Mouse (Mus musculus): Measurements from ENCODE around the gene Lrch3.
"Not testable (repeated sequence)": the region's sequence is repeated elsewhere in the genome, so short reads cannot be mapped to it uniquely, and the experiment has no call there.

The Lrch3 gene

DNA sequence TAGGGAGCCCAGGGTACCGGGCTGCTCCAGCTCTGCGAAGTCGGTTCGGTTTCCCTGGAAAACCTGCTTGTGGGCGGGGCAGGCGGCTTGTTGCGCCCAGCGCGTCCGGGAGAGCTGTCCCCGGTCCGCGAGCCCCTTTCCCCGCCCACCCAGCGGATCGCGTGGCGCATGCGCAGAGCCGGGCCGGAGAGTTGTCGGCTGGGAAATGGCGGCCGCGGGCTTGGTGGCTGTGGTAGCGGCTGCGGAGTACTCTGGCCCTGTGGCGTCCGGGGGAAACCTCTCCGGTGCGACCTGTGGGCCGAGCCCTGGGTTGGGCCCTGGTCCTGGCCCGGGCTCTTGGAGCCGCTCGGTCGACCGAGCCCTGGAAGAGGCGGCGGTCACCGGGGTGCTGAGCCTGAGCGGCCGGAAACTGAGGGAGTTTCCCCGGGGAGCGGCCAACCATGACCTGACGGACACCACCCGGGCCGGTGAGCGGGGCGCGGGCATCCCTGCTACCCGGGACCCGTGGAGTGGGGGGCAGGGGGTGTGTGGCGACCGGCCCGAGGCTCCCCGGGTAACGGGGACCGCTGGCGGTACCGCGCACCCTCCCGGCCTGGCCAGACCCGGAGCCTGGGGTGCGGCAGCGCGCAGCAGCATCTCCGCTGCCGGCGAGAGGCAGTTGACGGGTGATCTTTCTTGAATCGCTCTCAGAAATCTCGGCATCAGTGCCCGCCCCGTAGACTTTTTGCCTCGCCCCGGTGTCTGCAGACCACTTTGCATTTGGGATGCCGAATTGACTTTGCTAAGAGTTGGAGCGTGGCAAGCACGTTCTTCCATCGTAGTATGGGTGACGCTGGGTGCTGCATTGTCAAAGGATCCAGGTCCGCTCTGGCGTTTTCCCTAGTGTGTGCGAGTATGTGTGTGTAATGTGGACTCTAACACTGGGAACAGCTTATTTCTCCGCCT lies at the start of gene Lrch3:
Gene Lrch3, plus strand, starts transcription at position 164 of the 945 bp plus-strand sequence.
- DNase-seq (ENCODE audit: low spot score): peak; percentile 98

DNA sequence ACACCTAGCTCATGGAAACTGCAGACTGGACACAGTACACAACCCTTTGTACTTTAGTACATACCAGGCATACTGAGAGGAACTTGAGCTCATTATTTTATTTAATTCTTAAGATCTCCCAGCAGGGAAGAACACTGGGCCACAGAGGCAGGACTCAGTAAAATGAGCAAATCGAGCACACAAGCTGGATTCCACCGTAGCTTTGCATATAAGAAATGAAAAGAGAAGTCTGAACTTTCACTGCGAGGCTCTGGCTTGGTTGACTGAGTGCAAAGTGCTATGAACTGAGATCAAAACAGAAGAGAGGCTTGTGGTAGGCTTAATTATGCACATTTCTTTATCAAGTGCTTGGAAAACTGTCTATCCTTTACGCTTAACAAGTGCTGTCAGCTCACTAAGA lies 48.5 kb upstream of the Lrch3 start:
- no peak for DNase-seq (ENCODE audit: low spot score)

DNA sequence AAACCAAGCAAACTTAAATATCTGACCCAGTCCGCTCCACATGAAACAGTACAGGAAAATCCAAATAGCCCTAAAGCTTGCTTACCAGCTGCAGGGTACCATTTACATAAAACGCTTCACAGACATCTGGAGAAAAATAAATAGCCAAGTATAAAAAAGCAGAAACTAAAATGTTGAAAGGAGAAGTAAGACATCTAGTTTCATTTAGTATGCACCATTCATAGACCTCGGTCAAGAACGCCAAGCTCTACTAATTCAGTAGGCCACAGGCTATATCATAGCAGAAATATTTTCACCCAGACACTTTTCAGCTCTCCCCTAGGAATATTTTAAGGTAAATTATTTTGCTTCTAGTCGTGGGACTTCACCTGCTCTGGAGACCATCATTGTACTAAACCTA lies 47.2 kb upstream of the Lrch3 start:
- DNase-seq (ENCODE audit: low spot score): no peak

DNA sequence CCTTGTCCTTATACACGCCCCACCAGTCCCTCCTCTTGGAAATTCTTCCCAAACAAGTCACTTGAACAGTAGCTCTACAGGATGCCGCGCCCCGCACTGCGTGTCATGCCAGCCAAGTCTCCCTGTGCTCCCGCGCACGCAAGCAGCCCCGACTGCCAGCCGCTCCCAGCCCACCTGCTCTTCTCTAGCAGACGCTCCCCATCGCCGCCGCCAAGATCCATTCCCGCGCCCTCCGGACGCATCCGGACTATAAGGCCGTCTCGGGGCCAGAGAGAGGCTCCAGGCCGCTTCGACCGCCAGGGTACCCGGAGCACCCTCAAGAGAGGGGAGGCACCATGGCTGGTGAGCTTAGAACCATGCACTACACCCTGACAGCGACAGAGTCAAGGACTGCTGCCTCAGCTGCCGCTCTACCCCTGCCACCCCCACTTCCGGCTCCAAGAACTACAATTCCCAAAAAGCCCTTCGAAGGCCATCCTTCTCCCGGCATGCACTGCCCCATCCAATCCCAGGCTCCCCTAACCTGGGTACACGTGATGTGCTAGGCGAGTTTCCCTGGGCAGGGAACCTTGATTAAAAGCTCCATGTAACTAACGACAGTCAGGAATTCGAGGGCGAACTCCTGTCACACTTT lies 45.9 kb upstream of the Lrch3 start:
- peak; percentile 87 for DNase-seq (ENCODE audit: low spot score)

DNA sequence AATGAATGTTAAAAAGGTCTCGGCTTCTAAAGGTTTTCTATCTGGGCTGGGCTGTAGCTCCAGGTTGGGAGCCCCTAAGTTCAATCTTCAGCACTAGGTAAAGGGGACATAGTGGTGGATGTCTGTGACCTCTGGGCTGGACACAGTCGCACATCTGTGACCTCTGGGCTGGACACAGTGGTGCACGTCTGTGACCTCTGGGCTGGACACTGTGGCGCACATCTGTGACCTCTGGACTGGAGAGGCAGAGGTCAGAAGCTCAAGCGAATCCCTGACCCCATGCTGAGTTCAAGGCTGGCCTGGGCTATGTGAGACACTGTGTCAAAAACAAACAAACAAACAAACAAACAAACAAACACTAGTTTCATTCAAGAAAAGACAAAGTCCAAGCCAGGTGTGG lies 43.7 kb upstream of the Lrch3 start:
- no peak for DNase-seq (ENCODE audit: low spot score)

DNA sequence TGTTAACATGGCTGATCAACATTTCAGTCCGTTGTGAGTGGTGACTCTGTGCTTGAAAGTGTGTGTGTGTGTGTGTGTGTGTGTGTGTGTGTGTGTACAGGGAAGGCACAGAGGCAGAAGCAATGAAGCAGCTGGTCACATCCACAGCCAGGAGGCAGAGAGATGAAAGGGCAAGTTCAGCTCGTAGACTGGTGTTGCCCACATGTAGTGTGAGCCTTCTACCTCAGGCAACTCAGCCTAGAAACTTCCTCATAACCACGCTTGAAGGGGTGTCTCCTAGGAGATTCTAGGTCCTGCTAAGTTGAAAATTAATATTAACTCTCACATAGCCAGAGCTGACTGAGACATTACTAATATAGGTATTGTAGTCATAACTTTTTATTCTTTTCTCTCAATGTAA lies 40.5 kb upstream of the Lrch3 start:
- DNase-seq (ENCODE audit: low spot score): no peak

DNA sequence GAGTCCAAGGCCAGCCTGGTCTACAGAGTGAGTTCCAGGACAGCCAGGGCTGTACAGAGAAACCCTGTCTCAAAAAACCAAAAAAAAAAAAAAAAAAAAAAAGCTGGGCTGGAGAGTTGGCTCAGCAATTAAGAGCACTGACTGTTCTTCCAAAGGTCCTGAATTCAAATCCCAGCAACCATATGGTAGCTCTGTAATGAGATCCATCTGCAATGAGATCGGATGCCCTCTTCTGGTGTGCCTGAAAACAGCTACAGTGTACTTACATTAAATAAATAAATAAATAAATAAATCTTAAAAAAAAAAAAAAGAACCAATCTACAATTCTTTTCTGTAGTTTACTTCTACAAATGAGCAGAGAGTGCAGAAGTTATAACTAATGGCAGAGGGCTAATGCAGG lies 38.6 kb upstream of the Lrch3 start:
- not testable (repeated sequence) for DNase-seq (ENCODE audit: low spot score)

DNA sequence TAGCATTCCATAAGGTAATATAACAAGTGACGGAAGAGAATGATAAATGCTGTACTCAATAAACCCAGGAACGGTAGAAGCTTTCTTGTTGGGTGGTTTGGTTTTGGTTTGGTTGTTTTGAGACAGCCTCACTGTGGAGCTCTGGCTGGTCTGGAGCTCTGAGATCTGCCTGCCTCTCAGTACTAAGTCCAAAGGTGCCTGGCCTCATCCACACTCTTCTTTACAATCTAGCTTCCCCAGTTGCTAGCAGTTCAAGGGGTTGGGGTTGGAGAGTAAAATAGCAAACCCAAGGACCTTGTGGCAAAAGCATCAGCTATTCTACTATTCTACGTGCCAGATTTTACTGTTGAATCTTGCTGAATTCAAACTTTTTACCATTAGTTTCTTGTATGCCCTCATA lies 38.1 kb upstream of the Lrch3 start:
- DNase-seq (ENCODE audit: low spot score): no peak

DNA sequence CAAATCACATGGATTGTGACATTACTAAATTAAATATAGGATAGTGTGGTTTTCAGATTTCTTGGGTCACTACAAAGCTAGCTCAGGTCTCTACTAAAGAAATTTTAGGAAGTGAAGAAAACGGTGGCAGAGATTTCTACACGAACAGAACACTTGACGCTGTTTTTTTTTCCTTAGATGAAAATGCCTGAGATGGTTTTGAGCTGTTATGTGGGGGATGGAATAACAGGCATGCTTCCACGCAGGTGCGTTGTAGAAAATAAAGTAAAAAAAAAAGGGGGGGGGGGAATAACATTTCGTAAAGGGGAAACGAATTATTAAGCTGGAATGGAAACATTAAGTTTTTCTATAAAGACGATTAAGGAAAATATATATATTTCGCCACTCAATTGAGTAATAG lies 37.1 kb upstream of the Lrch3 start:
- DNase-seq (ENCODE audit: low spot score): no peak

DNA sequence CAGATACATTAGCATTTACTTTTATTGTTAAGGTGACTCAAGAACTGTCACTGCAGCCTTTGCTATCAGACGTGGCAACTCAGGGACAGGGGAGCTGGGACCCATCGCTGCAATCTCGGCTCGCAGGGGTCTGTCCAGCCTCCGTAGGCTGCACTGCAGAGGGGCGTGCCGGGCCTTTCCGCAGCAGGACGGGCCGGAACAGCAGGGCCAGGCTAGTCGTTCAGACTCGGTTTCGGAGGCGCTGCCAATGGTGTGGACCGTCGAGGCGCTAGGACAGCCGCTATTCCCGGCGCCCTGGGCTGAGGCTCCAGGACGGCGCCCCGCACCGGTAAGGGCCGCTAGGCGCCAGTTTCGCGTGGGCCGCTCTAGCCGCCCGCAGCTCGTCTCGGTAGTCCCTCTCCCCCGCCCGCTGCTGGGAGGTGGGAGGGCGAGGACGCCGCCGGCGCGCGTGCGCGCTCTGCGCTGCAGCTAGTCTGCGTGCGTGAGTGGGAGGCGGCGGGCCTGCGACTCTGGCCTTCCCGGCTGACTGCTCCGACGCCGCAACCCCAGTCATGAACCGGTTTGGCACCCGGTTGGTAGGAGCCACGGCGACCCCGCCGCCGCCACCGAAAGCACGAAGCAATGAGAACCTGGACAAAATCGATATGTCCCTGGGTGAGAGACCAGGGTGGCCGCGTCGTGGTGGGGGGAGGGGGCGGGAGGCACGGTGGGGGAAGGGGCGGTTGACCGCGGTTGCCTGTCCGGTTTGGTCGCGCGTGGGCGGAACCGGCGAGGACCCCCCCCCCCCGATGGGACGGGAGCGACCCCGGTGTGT lies 36.4 kb upstream of the Lrch3 start, which contains the start of the genes Fyttd1 and Rubcn:
Gene Fyttd1, plus strand, starts transcription at position 158 of the 814 bp plus-strand sequence.
Gene Rubcn, minus strand, starts transcription at position 424 of the 814 bp plus-strand sequence.
- DNase-seq (ENCODE audit: low spot score): peak; percentile 95

DNA sequence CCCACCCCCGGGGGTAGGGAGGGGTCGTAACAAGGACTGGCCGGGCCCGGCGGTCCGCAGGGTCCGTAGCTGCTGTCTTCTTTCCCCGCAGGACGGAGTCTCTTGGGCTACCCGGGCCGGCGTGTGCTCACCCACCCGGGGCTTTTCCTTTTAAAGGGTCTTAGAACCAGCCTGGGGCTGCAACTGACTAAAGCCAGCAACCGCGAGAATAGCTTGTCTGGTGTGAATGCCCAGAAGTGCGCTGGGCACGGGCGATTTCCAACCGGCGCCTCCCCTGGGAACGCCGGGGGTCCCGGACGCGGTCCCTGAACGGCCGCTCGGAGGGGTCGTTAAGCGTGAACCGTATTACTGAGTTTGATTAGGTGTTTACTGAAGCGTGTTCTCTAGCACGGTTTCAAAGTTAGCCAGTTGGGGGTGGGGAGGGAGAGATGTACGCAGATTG lies 35.7 kb upstream of the Lrch3 start:
- peak; percentile 54 for DNase-seq (ENCODE audit: low spot score)

DNA sequence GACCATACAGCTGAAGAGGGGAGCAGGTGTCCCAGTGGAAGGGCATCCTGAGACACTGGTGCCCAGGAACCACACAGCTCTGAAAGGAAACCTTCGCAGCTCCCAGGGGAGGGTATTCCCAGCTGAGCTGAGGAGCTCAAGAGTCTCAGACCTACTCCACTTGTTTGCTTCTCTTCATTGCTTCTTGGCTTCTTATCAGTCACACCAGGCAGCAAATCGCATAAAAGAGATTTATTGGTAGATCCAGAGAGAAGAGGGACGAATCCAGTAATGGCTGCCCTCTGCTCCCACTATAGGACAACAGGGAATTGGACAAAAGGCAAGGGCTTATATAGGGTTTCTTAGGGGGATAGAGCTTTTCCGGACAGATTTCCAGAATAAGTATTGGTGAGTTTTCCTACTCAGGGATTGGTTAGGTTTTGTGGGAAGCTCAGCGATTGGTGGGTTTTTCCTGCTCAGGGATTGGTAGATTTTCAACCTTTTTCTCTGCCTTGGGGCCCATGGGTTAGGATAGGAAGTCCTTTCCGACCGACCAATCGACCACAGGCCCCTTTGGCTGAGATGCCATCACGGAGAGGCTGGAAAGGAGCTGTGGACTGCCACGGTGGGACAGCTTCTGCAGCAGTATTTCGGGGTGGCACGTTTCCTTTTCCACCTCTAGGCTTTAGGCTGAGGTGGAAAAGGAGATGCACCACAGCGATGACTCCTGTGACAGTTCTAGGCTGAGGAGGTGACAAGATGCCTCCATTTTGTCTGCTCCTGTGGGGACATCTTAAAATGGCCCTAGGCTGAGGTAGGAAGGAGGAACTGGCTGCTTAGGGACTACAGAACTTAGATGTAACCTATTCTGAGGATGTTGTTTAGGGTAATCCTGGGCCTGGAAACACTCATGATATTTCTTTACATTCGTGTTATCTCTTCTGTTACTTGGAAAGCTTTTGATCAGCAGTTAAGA lies 34.7 kb upstream of the Lrch3 start:
- no peak for DNase-seq (ENCODE audit: low spot score)

DNA sequence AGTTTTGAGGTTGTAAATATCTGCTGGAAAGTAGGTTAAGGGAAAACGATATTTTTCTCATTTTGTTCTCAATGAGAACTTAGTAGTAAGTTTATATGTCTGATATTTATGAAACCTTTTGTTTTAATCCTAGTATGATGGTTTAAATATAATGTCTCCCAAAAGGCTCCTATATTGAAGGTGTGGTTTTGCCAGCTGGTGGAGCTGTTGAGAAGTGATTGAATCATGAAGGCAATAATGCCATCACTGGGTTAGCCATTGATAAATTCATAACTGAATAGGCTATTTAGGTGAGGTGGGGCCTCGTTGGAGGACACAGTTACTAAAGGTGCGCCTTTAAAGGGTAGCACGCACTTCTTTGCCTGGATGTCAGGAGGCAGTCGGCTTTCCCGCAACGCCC lies 32.4 kb upstream of the Lrch3 start:
- no peak for DNase-seq (ENCODE audit: low spot score)

DNA sequence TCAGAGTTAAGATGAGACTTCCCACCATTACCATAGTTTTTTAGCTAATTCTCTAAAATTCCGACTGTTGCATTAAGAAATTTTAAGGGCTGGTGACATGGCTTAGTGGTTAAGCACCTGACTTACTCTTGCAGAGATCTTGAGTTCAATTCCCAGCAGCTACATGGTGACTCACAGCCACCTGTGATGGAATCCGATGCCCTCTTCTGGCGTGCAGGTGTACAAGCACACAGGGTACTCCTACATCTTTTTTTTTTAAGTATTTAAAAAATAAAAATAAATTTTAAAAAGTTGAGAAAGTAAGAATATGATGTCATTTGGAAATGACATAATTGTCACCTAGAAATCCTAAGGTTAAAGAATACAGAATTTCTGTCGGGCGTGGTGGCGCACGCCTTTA lies 25.9 kb upstream of the Lrch3 start:
- no peak for DNase-seq (ENCODE audit: low spot score)

DNA sequence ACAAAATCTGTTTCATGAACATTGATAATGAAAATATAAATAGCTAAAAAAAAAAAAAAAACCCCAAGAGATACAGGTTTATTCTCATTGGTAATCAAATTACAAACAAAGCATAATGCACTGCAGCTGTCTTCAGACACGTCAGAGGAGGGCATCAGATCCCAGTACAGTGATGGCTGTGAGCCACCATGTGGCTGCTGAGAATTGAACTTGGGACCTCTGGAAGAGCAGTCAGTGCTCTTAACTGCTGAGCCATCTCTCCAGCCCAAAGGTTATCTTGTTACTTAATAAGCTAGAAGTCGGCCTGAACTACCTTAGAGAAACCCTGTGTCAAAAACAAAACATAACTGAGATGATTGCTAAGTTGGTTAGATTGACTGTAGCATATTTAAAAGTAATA lies 24.0 kb upstream of the Lrch3 start:
- no peak for DNase-seq (ENCODE audit: low spot score)

DNA sequence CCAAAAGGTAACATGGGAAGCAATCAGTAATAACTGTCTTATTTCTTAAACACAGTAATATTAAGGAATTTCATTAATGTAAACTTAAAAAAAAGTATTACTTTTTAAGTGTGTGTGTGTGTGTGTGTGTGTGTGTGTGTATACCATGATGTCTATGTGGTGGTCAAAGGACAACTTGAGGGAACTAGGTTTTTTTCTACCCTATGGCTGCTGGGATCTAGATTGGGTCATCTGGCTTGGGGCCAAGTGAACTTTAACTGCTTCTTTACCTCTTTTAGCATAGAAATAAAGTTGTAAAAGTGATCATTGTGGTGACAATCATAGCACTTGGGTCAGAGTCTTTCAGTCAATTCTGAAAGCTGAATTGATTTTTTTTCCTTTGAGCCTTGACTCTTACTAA lies 17.8 kb upstream of the Lrch3 start:
- DNase-seq (ENCODE audit: low spot score): no peak

DNA sequence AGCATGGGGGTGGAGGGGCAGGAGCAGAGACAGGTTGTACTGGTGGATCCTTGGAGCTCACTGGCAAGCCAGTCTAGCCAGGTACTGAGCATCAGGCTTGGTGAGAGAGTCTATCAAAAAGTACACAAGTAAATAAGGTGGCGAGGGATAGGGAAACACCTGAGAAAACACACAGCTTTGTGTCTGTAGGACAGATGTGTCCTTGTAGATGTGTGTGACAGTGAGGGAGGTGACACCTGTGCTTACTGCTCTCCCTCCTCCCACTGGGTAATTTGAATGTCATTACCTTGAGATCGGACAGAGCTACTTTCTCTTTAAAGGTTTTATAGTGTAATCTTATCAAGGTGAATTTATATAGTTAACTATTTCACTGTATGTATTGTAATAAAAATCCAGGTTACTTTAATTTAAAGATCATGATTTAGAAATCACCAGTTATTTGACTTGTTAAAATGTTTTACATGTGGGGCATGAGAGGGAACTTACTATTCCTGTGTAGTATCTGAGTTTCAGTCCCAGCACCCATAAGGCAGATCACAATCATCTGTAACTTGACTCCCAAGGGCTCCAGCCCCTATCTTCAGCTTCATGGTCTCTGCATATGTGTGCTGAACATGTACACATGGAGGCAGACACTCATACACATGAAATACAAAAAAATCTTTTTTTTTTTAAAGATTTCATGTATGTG lies 12.4 kb upstream of the Lrch3 start:
- no peak for DNase-seq (ENCODE audit: low spot score)

DNA sequence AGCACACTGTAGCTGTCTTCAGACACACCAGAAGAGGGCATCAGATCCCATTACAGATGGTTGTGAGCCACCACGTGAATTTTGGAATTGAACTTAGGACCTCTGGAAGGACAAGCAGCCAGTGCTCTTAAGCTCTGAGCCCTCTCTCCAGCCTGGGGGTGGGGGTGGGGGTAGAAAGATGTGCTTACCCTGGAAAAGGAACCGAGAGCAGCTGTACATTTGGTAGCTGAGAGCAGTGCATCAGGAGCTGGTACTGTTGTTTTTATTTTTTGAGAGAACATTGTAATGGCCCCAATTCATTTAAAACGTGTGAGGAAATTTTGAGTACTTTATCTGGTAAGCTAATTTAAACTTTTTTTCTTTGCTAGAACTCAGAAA lies 11.9 kb upstream of the Lrch3 start:
- DNase-seq (ENCODE audit: low spot score): no peak

DNA sequence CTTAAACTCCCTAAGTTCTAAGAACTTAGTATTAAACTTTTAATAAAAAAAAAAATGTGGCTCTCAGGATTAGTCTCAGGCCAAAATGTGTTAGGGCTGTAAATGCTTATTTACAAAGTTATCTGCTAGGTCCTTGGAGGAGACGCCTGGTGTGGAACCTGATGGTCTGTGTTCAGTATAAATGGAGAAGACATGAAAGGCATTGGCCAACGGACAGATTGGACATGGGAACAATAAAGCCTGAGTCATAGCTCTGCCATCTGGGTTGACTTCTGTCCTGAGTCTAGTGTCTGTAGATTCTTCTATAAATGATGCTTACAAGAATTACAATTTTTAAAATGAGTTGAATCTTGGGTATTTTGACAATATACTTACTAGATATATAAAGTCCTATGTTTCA lies 7.7 kb upstream of the Lrch3 start:
- DNase-seq (ENCODE audit: low spot score): no peak

DNA sequence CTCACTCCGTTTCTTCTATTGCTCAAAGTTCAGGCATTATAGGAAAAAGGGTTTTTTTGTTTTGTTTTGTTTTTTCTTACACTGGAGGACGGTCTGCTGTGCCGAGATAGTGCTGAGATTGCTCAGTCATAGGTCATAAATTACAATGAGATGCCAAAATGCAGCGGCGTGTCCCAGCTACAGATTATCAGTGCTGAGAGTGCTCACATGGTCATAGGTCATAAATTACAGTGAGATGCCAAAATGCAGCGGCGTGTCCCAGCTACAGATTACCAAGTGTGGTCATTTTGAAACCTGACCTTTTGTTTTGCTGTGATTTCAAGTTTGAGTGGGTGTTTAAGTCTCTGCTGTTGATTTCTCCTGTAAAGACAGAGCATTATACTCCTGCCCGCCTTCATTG lies 7.2 kb upstream of the Lrch3 start:
- DNase-seq (ENCODE audit: low spot score): no peak

DNA sequence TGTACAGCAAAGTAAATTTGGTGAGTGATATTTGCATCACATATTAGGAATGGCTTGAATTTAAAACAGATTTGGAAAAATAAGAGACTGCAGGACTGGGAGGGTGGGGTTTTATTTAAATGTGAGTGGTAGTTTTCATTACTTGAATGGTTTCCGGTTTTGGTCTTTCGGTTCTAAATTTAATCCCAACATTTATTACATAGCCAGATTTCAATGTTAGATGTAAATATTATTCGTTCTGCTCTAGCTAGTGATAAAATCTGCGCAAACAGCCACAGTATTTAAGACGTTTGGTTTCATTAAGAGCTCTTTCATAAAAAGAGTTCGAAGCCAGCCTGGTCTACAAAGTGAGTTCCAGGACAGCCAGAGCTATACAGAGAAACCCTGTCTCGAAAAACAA lies 688 bp upstream of the Lrch3 start:
- DNase-seq (ENCODE audit: low spot score): no peak

Measured in testis, postnatal 10 days (tissue).